Mouse (Mus musculus): ENCODE measurements around the gene Zar1l.

DNA sequence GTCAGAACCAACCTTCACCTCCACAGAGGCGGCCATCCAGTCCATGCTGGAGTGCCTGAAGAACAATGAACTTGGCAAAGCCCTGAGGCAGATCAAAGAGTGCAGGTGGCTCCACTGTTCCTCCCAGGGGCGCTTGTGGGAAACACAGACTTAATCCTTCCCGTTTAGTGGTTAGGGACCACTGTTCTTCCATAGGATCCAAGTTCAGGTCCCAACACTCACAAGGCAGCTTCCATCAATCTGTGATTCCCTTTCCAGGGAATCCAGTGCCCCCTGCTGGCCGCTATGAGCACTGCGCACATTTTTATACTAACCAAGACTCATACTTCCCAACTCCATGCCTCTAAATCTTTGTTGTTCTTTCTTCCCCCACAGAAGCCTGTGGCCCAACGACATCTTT lies 22.2 kb downstream of the Zar1l start:
- TF ChIP-seq GATA1 (IDR thresholded peaks at IDR 0.05; ENCODE audit: low read length) (no peak), TAL1 (IDR thresholded peaks at IDR 0.05; ENCODE audit: low read length) (no peak)
